Mouse (Mus musculus) CD4-positive, CD25-positive, alpha-beta regulatory T cell, adult 4 months (primary cell): Measurements from ENCODE around the gene Ppp1cb. TPM values are rescaled to one million over a fixed set of nuclear protein-coding genes. Genes with fewer than 3 reads are reported as not detected.

Source experiments
- polyA plus RNA-seq, 2 experiments: library from polyadenylated mRNA; unstranded; fragments of 100-300 nt; shearing (Covaris generic); gene quantifications; one replicate each; pipeline ENCODE4 v1.2.1; 2017

The Ppp1cb gene
- polyA plus RNA-seq, 2 experiments from 2014 or later: 71.3 to 138 TPM

Other genes with a start within 250 kb of the Ppp1cb start
- gene Plb1, start 226.1 kb upstream of the Ppp1cb start, polyA plus RNA-seq: not detected
- gene Yes1, start 152.3 kb downstream of the Ppp1cb start, polyA plus RNA-seq: under 1 TPM; 0.43 to 0.61 TPM